Mouse (Mus musculus) forebrain, embryonic 14.5 days (tissue): ENCODE measurements at regions not wholly inside any gene's neighbourhood (a gene's known extent, or its start where the extent isn't known, plus 50 kb on each side); places are given as distances from the start of the nearest gene placed in this dataset.

Experiments
- ATAC-seq: fragments of 200-750 bp; cut with Nextera tagmentation; 2 replicates; pipeline ENCODE4 v1.8.0; 2017; ENCODE audit warnings: mild to moderate bottlenecking, moderate library complexity
- DNase-seq: peaks from one replicate; pipeline ENCODE4 v3.0.0-alpha.2; 2015; ENCODE audit warnings: low spot score
- H3K27ac ChIP-seq: fragments of 300-500 bp; sonication (generic); 2 replicates; pipeline ENCODE4 v1.5.1; 2014; ENCODE audit warnings: low read depth, mild to moderate bottlenecking, control low read depth, low read length, moderate library complexity
- H3K27me3 ChIP-seq: fragments of 300-500 bp; sonication (generic); replicated peaks from 2 replicates; pipeline ENCODE4 v1.6.1; 2014; ENCODE audit warnings: low read length, control low read depth, mixed read lengths; ENCODE audit not compliant: control insufficient read depth, insufficient read depth
- H3K36me3 ChIP-seq: fragments of 300-500 bp; sonication (generic); 2 replicates; pipeline ENCODE4 v1.6.1; 2014; ENCODE audit warnings: low read length, control low read depth; ENCODE audit not compliant: control insufficient read depth, insufficient read depth
- H3K4me1 ChIP-seq: fragments of 300-500 bp; sonication (generic); 2 replicates; pipeline ENCODE4 v1.6.1; 2014; ENCODE audit warnings: antibody characterized with exemption, low read length, control low read depth; ENCODE audit not compliant: control insufficient read depth, insufficient read depth
- H3K4me2 ChIP-seq: fragments of 300-500 bp; sonication (generic); 2 replicates; pipeline ENCODE4 v1.6.1; 2014; ENCODE audit warnings: mild to moderate bottlenecking, control low read depth, low read length
- H3K4me3 ChIP-seq: fragments of 300-500 bp; sonication (generic); 2 replicates; pipeline ENCODE4 v1.5.1; 2014; ENCODE audit warnings: low read depth, low read length, control low read depth
- H3K9ac ChIP-seq: fragments of 300-500 bp; sonication (generic); 2 replicates; pipeline ENCODE4 v1.6.1; 2014; ENCODE audit warnings: mild to moderate bottlenecking, low read length, control low read depth, moderate library complexity
- H3K9me3 ChIP-seq: fragments of 300-500 bp; sonication (generic); replicated peaks from 2 replicates; pipeline ENCODE4 v1.6.1; 2016; ENCODE audit warnings: low read length, control low read depth, mixed read lengths; ENCODE audit not compliant: control insufficient read depth
- WGBS: fragments of 180-500 bp; shearing (Covaris S2); extraction: QIAGEN DNeasy Blood & Tissue Kit; methylation state at CpG from one replicate; pipeline ENCODE4 v1.1.7; 2014; 5-methylcytosine and 5-hydroxymethylcytosine counted together

- H3K9me3 ChIP-seq, result no peaks in the 10 kb centered on the region
- H3K9ac ChIP-seq, result no peak overlapping the region
- no peaks in the 10 kb centered on the region for H3K4me1 ChIP-seq
- H3K27ac ChIP-seq, result no peak overlapping the region
- no peak overlapping the region for H3K4me2 ChIP-seq
- peaks cover 3% of the 10 kb centered on the region; the same call in 1 of the 2 replicates for H3K27me3 ChIP-seq
- peak; percentile 51 for DNase-seq
- no peak overlapping the region for H3K4me3 ChIP-seq
- H3K36me3 ChIP-seq, result no peaks in the 10 kb centered on the region
- no peak for ATAC-seq
Measured at GRCm38 (mm10) chr2:138183722-138184121, 72.6 kb upstream of the Btbd3 start.

GRCm38 (mm10) chr2:138184866-138185265 lies 71.5 kb upstream of the Btbd3 start:
- Histone ChIP-seq H3K36me3 (no peaks in the 10 kb centered on the region), H3K27ac (no peak overlapping the region), H3K4me1 (no peaks in the 10 kb centered on the region), H3K4me2 (no peak overlapping the region), H3K9ac (no peak overlapping the region), H3K4me3 (no peak overlapping the region), H3K9me3 (no peaks in the 10 kb centered on the region), H3K27me3 (peaks cover 3% of the 10 kb centered on the region; the same call in 1 of the 2 replicates)
- DNase-seq (no peak), ATAC-seq (no peak)
- WGBS, result 36% methylated on average over 2 of the region's 2 CpGs

GRCm38 (mm10) chr2:138186700-138187099 lies 69.7 kb upstream of the Btbd3 start:
- Histone ChIP-seq H3K9ac (no peak overlapping the region), H3K4me2 (no peak overlapping the region), H3K27ac (no peak overlapping the region), H3K9me3 (no peaks in the 10 kb centered on the region), H3K4me1 (no peaks in the 10 kb centered on the region), H3K36me3 (no peaks in the 10 kb centered on the region), H3K27me3 (0 out of 2 replicates have a peak, but pooled peaks cover 5% of the 10 kb centered on the region), H3K4me3 (no peak overlapping the region)
- 83% methylated on average over 1 of the region's 1 CpGs for WGBS
- DNase-seq (no peak), ATAC-seq (no peak)

GRCm38 (mm10) chr2:138193529-138193928 lies 62.8 kb upstream of the Btbd3 start:
- Histone ChIP-seq H3K4me3 (no peak overlapping the region), H3K36me3 (no peaks in the 10 kb centered on the region), H3K9ac (no peak overlapping the region), H3K27ac (no peak overlapping the region), H3K4me2 (no peak overlapping the region), H3K27me3 (0 out of 2 replicates have a peak, but pooled peaks cover 2% of the 10 kb centered on the region), H3K9me3 (no peaks in the 10 kb centered on the region), H3K4me1 (no peaks in the 10 kb centered on the region)
- ATAC-seq, result no peak
- no peak for DNase-seq
- WGBS, result 92% methylated on average over 4 of the region's 4 CpGs

GRCm38 (mm10) chr2:138199016-138199415 lies 57.3 kb upstream of the Btbd3 start:
- no peak for ATAC-seq
- H3K27me3 ChIP-seq, result no peaks in the 10 kb centered on the region
- no peak for DNase-seq
- H3K36me3 ChIP-seq, result no peaks in the 10 kb centered on the region
- no peak overlapping the region for H3K4me3 ChIP-seq
- H3K4me1 ChIP-seq, result no peaks in the 10 kb centered on the region
- H3K27ac ChIP-seq, result no peak overlapping the region
- H3K9ac ChIP-seq, result no peak overlapping the region
- no peak overlapping the region for H3K4me2 ChIP-seq
- no peaks in the 10 kb centered on the region for H3K9me3 ChIP-seq
- 91% methylated on average over 4 of the region's 4 CpGs for WGBS
